Mouse (Mus musculus) heart, adult 8-10 months (tissue): ENCODE results near the gene Prdm16. TPM values are rescaled to one million over a fixed set of nuclear protein-coding genes. Genes with fewer than 3 reads are reported as not detected.

Experiments
- DNase-seq: peaks from one replicate; pipeline ENCODE4 v3.0.0; 2022; ENCODE audit warnings: low spot score
- total RNA-seq, 4 experiments: library from RNA; stranded (reverse); gene quantifications; 2 replicates each; pipeline ENCODE4 v1.2.4; 2022

The Prdm16 gene
- total RNA-seq, 4 experiments from 2014 or later, result 12.6 to 15.7 (median 14.3) TPM

- no peak for DNase-seq
Observed at GRCm38 (mm10) chr4:154516470-154516869, 120.2 kb downstream of the Prdm16 start.

- no peak for DNase-seq
Observed at GRCm38 (mm10) chr4:154513664-154514063, 123.0 kb downstream of the Prdm16 start.

- no peak for DNase-seq
Observed at GRCm38 (mm10) chr4:154512518-154513090, 124.1 kb downstream of the Prdm16 start.

GRCm38 (mm10) chr4:154511767-154512166, 124.9 kb downstream of the Prdm16 start:
- DNase-seq, result no peak

GRCm38 (mm10) chr4:154506774-154507435, 129.8 kb downstream of the Prdm16 start:
- DNase-seq, result no peak

- DNase-seq, result no peak
Observed at GRCm38 (mm10) chr4:154505313-154505712, 131.4 kb downstream of the Prdm16 start.

- DNase-seq, result no peak
Observed at GRCm38 (mm10) chr4:154503260-154503829, 133.3 kb downstream of the Prdm16 start.

- no peak for DNase-seq
Observed at GRCm38 (mm10) chr4:154502403-154503000, 134.2 kb downstream of the Prdm16 start.

GRCm38 (mm10) chr4:154500695-154501094, 136.0 kb downstream of the Prdm16 start:
- DNase-seq, result no peak

- DNase-seq, result peak; percentile 77
Observed at GRCm38 (mm10) chr4:154499701-154500523, 136.8 kb downstream of the Prdm16 start.

GRCm38 (mm10) chr4:154497423-154498175, 139.1 kb downstream of the Prdm16 start:
- DNase-seq, result no peak

- peak; percentile 90 for DNase-seq
Observed at GRCm38 (mm10) chr4:154496991-154497390, 139.7 kb downstream of the Prdm16 start.

GRCm38 (mm10) chr4:154496522-154496921, 140.2 kb downstream of the Prdm16 start:
- no peak for DNase-seq

- no peak for DNase-seq
Observed at GRCm38 (mm10) chr4:154493996-154494395, 142.7 kb downstream of the Prdm16 start.

- no peak for DNase-seq
Observed at GRCm38 (mm10) chr4:154492714-154493121, 144.0 kb downstream of the Prdm16 start.

- DNase-seq, result no peak
Observed at GRCm38 (mm10) chr4:154492268-154492667, 144.4 kb downstream of the Prdm16 start.

- no peak for DNase-seq
Observed at GRCm38 (mm10) chr4:154488031-154488430, 148.6 kb downstream of the Prdm16 start.

GRCm38 (mm10) chr4:154482695-154483094, 154.0 kb downstream of the Prdm16 start:
- no peak for DNase-seq

- peak; percentile 14 for DNase-seq
Observed at GRCm38 (mm10) chr4:154481771-154482637, 154.7 kb downstream of the Prdm16 start.
